Mouse (Mus musculus) erythroblast, embryonic 14.5 days (primary cell): ENCODE data around the gene Elf3.

Source experiments
- GATA1 ChIP-seq: IDR thresholded peaks from 2 replicates; pipeline ENCODE4 v1.6.1; 2012; ENCODE audit warnings: low read length, inconsistent platforms, mixed read lengths
- TAL1 ChIP-seq: IDR thresholded peaks from 3 replicates; pipeline ENCODE4 v1.6.1; 2012; ENCODE audit warnings: low read length, inconsistent platforms, mixed read lengths

- TF ChIP-seq GATA1 (peak; percentile 59), TAL1 (peak; percentile 70)
Observed at GRCm38 (mm10) chr1:135204196-135205126, 53.9 kb downstream of the Elf3 start.
